Mouse (Mus musculus): ENCODE measurements around the gene Ttc5.
A peak's percentile ranks its signal among the peaks of the same experiment; 100 is the strongest.
"Not testable (repeated sequence)": the region's sequence is repeated elsewhere in the genome, so short reads cannot be mapped to it uniquely, and the experiment has no call there.

The Ttc5 gene

GRCm38 (mm10) chr14:50765736-50766135, 19.6 kb downstream of the Ttc5 start:
- no peak for DNase-seq (ENCODE audit: low spot score)

GRCm38 (mm10) chr14:50758416-50759085, 26.8 kb downstream of the Ttc5 start:
- DNase-seq (ENCODE audit: low spot score): no peak

- no peak for DNase-seq (ENCODE audit: low spot score)
Measured at GRCm38 (mm10) chr14:50744994-50745393, 40.3 kb downstream of the Ttc5 start, which contains the start of gene Olfr749. Gene Olfr749, minus strand, starts transcription at chr14:50745094.

GRCm38 (mm10) chr14:50741584-50741983, 43.7 kb downstream of the Ttc5 start:
- no peak for DNase-seq (ENCODE audit: low spot score)

DNA sequence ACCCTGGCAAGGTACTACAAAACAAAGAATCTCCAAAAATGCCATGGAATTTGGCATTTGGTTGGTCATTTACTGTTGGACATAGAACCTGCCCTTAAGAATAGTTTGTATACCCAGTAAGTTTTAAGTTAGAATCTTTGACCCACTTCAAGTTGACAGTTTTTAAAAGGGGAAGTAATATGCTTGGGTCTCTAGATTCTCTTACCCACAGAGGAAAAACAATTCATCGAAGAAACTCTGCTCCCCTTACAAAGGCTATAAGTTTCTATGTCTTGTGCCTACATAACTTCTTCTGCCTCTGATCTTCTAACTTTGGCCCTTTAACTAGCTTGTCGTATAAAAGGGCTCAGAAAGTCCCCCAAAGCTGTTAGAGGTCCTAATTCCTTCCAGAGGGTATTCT, 45.0 kb downstream of the Ttc5 start:
- DNase-seq (ENCODE audit: low spot score): no peak

DNA sequence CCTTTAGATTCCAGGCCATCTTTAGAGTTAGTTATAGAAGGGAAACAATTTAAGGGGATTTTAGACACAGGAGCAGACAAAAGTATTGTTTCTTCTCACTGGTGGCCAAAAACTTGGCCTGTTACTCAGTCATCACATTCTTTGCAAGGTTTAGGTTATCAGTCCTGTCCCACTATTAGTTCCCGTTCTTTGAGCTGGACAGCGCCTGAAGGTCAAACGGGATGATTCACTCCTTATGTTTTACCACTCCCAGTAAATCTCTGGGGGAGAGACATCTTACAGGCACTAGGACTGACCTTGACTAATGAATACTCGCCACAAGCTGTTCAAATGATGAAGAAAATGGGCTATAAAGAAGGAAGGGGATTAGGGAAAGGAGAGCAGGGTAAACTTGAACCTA, 62.9 kb downstream of the Ttc5 start:
- not testable (repeated sequence) for DNase-seq (ENCODE audit: low spot score)

GRCm38 (mm10) chr14:50719875-50720274, 65.4 kb downstream of the Ttc5 start:
- DNase-seq (ENCODE audit: low spot score): peak; percentile 3

Data from adipocyte (in vitro differentiated cells).